Mouse (Mus musculus): Measurements from ENCODE around the gene Ahctf1.
"Not testable (repeated sequence)": the region's sequence is repeated elsewhere in the genome, so short reads cannot be mapped to it uniquely, and the experiment has no call there.

The Ahctf1 gene

DNA sequence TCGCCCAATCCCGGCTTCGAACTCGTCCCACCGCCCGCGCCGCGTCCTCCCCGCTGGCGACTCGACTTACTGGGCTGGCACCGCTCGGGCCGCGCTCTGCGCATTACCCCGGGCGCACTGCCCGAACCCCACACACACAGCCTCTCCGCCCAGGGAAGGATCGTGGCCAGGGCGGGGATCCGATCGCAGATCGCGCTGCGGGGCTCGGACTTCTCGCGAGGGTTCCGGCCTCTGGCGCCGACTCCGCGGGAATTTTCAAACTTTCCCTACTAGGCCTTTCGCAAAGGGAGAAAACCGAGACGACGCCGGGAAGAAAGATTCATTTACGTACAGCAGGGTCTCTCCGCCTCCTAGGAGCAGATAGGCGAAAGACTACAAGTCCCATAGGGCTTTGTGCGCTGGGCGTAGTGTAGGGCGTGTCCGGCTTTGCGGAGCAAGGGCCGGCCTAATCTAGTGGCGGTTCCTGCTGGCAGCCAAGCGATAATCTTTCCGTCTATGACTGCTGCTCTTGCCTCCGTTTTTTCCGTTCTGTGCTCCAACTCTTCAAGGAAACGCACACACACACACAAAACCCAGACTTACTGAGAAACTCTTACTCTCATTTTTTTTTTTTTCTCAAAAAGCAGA, at the start of gene Ahctf1:
Ahctf1 (minus strand) TSS at position 168 of the 627 bp plus-strand sequence.
- CTCF ChIA-PET, result no interaction called here

DNA sequence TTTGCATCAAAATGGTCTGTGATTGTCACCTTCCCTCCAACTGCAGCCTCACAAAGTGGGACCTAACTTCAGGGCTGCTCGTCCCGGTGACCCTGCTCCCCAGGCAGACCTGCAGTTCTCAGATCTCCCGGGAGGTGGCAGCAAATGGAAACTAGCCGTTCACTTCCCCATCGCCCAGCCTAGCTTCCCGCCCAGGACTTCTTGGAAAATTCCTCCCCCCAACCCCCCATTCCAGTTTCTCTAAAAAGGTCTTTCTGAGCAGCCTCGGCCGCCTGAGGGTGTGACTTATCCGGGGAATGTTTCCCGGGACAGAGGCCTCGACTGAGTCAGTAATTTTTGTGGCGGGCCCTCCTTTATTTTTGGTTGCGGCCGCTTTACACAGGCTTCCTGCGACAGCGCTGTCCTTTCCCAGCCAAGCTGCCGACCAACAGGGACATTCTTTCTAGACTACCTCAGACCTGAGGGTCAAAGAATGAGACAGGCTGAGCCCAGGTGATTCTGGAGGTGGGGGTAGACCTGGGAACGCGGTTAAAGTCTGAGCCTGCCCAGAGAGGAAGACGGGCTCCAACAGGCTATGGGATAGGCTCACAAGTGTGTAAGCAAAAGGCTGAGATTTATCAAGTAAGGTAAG, 44.4 kb upstream of the Ahctf1 start:
- CTCF ChIA-PET, result interaction anchor here (0.7 kb wide), 1 partner anchor 328 kb away, joined by 3 read pairs; no protein-coding TSS in a partner anchor

DNA sequence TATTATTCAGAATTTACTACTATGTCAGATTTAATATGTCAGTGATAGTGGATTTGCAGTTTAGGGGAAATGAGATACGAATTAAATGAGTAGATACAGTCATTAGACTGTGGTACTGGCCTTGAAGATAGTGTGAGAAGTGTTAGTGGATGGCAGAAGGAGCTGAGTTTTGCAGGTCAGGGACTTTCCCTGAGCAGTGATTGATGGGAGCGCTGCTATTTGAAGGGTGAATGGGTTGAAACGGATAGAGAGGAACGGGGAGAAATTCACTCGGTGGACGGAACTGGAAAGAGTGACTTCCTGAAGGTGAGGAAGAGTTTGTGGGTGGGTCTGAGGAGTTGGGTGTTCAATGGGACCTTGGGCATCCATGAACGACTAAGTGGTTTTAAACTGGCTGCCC, 43.7 kb upstream of the Ahctf1 start:
- CTCF ChIA-PET, result no interaction called here

DNA sequence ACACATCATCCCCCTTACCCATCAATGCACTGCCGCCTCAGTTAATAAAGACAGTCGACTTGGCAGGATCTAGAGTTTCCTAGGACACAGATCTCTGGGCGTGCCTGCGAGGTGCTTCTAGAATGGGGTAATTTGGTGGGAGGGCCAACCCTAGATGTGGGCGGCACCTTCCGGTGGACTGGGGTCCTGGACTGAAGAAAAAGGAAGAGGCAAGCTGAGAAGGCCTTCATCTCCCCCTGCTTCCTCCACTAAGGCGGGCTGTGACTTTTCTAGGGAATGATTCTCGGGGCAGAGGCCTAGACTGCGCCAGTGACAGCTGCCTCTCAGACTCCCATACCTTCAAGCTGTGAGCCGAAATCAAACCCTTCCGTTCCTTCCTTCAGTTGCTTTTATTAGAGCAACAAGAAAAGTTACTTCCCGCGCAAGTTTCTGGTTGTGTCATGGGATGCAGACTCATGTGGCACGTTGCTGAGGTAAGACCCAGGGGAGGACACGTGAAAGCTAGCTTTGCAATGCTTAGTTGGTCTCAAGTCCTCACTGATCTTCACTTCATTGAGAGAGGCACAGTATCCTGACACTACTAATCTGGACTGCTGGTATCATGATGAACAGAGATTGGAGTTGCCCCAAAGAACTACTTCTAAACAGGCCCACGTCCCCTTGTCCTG, 42.5 kb upstream of the Ahctf1 start:
- CTCF ChIA-PET, result interaction anchor here (0.6 kb wide), 1 partner anchor 76 kb away, joined by 3 read pairs; no protein-coding TSS in a partner anchor

DNA sequence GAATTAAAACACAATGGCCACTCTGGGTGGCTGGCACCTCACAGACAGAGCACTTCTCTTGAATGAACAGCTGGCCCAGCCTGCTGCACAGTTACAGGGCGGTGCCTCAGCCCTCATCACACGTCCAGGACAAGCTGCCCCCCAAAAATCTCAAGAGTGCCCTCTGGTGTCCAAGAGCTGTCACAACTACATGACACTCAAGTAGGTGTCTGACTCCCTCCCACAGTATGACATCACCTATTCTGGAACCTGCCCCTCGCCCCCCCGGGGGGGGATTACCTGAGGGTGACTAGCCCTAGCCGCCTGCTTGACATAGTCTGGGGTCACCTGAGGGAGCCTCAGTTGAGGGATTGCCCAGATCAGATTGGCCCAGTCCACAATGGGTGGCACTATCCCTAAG, 41.4 kb upstream of the Ahctf1 start:
- CTCF ChIA-PET, result interaction anchor here (0.6 to 1.2 kb wide), 2 partner anchors 29 to 48 kb away, joined by 3 to 5 read pairs; no protein-coding TSS in a partner anchor

DNA sequence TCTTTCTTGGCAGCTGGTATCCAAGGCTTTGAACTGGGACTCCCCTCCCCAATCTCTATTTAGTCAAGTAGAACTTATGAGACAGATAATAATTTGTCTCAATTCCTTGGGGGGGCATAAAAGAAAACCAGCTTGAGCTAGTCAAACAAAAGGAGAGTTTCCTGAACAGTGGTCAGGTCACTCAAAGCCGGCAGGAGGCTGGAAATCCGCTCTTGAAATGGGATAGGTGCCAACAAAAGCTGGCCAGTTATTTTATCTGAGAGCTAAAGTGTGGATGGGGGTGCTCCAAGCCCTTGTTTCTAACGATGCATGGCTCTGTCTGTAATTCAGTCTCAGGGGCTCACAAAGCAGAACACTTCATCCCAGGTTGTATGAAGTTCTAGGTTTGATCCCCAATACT, 40.5 kb upstream of the Ahctf1 start:
- CTCF ChIA-PET, result interaction anchor here (1.2 to 1.3 kb wide), 2 partner anchors 9 to 48 kb away, joined by 3 to 4 read pairs; no protein-coding TSS in a partner anchor

DNA sequence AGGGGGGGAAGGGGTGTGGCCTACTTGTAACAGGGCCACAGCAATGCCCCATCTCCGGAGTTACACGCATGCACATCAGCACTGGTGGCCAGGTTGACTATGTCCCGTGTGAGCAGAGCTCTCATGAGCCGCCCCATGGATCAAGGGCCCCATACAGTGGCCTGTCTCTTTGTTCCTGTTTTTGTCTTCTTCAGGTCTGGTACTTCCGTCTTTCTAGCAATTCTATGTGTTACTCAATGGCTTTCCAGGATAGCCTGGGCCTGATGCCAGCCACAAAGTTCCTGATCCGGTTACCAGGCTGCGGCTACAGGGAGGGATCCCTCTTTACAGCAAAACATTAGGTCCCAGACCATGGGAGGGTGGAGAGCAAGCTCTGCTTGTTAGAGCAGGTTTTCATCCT, 39.1 kb upstream of the Ahctf1 start:
- CTCF ChIA-PET, result interaction anchor here (1.3 kb wide), 1 partner anchor 10 kb away, joined by 4 read pairs; no protein-coding TSS in a partner anchor

DNA sequence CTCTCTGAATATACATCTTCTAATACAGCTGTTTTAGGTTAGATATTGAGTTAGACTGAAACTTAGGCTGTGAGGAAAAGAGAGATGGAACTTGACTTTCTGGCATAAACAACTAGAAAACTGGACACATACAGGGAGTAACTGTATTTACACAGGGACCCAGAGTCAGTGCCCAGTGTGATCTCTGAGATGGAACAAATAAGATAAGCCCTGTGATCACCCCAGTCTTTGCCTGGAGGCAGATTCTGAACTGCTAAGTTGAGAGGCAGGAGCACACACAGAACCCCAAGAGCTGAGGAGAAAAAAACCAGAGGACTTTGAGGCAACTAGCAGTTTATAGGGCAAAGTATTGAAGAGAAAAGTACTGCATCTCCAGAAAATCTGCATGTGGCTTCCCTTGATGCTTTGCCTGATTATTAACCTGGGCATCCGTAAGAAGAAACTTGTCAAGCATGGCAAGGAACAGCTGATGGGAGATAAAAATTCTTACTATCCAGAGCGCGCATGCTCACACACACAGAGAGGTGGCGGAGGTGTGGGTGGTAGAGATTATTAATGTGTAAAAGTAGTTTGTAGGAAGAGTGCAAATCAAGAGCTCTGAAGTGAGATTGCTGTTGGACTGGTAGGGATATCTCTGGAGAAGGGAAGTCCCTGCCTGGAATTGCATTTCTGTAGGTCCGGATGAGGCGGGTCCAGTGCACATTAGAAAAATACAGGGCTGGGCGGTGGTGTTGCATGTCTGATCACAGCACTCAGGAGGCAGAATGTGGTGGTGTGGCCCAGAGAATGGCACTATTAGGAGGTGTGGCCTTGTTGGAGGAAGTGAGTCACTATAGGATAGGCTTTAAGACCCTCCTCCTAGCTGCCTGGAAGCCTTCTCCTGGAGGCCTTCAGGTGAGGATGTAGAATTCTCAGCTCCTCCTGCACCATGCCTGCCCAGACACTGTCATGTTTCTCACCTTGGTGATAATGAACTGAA, 33.2 kb upstream of the Ahctf1 start:
- CTCF ChIA-PET, result interaction anchor here (0.7 kb wide), 1 partner anchor 1063 kb away, joined by 3 read pairs; no protein-coding TSS in a partner anchor

DNA sequence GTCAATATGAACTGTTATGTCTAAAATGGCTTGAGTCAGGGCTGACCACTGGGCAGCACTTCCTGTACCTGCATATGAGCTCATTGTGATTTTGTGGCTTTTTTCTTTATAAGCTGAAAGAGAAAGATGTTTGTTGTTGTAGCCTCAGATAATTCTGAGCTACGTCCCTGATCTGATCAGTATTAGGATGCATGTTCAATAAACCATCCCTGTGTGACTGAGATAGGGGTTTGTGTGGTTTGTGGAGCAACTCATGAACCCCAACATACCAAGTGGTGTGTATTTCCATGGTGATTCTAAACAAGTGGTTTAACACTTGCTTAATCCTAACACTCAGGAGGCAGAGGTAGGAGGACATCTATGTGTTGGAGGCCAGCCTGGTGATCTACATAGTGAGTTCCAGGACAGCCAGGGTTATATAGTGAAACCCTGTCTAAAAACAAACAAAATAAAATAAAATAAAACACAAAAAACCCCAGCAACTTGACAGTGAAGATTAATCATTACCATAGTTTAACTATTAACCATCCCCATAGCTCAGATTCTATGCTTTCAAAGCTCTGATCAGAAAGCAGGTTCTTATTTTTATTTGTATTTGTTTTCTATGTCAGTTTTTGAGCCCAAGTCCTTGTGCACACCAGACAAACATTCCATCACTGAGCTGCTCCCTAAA, 32.4 kb upstream of the Ahctf1 start:
- CTCF ChIA-PET, result interaction anchor here (0.7 kb wide), 1 partner anchor 1064 kb away, joined by 3 read pairs; no protein-coding TSS in a partner anchor

DNA sequence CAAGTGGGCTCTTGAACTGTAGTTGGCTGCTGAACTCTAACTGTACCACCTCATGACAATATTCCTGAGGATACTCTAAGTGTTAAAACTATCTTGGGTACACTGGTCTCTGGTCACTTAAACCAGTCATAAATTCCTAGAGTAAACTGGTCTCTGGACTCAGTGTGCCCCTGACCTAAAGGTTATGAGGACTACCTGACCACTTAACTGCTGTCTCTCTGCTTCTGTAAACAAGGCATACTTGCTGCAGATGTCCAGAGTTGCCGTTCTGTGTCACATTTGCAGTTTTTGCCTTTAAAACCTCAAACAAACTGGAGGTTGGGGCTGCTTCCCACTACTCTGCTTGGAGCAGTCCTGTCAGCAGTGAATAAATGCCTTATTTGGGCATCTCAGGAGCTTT, 30.1 kb upstream of the Ahctf1 start:
- CTCF ChIA-PET, result no interaction called here

DNA sequence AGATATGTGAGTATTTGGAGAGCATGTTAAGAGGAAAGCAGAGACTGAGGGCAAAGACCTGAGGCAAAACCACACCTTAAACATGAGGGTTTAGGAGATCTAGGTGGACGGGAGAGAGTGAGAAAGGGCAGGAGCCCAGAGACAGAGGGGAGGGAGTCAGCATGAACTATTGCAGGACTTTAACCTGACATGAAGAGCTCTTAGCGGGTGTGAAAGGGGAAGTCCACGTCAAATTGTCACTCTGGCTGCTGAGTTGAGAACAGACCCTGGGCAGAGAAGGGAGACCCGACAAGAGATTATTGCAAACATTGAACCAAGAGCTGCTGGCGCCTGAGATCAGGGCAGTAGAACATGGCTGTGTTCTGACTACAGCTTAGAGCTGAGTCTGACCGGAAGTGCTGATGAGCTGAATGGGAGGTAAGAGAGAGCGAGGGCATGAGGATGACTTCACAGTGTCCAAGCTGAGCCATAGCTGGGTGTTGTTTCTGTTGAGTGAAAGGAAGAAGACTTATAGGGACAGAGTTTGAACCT, 29.3 kb upstream of the Ahctf1 start:
- CTCF ChIA-PET, result no interaction called here

DNA sequence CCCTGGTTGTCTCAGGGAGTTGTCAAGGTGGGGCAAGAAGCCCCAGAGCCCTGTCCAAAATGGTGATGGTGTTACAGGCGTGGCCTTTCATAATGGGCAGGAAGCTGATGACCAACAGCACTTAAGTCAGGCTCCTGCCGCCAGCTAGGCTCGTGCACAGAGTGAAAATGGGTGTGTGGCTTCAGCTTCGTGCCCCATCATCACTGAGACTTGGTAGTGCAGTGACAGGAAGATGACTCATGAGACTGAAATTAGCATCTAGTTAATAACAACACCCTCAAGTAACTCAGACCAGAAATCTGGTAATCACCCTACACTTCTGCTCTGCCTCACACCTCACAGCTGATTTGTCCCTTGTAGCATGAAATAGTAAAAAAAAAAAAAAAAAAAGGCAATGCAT, 25.4 kb upstream of the Ahctf1 start:
- CTCF ChIA-PET, result no interaction called here

DNA sequence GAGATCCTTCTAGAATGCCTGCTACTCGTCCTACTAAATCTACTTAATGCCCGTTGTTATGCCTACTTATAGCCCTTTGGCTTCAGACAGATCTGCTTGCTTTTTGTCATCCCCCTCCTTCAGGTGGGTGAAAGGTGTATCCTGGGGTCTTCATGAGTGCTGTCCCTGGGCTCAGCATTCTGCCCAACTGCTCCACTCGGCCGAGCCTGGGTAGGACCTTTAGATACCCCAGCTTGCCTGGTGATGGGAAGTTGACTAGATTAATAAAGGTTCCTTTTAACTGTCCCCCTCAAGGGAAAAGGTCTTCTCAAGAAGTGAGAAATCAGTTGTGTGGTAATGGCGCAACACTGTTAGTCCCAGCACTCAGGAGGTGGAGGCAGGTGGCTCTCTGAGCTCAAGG, 24.6 kb upstream of the Ahctf1 start:
- CTCF ChIA-PET, result no interaction called here

DNA sequence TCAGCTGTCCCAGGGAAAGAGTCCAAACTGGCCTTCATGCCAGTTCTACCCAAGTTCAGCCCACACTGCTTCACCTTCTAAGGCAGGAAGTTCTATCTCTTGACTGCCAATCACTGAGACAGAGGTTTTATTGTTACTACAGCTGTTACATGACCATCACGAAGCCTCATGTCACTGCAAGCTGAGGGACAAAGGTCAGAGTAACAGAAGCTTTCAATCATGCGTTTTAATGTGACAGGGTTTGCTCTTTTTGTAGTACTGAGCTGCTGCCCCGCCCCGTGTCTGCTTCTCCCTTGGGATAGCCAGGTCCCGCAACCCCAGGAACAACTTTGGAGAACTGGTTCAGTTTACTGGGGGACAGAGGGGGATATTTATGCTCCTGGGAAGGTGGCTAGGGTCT, 21.1 kb upstream of the Ahctf1 start:
- CTCF ChIA-PET, result interaction anchor here (1.1 kb wide), 1 partner anchor 45 kb away, joined by 6 read pairs; no protein-coding TSS in a partner anchor

DNA sequence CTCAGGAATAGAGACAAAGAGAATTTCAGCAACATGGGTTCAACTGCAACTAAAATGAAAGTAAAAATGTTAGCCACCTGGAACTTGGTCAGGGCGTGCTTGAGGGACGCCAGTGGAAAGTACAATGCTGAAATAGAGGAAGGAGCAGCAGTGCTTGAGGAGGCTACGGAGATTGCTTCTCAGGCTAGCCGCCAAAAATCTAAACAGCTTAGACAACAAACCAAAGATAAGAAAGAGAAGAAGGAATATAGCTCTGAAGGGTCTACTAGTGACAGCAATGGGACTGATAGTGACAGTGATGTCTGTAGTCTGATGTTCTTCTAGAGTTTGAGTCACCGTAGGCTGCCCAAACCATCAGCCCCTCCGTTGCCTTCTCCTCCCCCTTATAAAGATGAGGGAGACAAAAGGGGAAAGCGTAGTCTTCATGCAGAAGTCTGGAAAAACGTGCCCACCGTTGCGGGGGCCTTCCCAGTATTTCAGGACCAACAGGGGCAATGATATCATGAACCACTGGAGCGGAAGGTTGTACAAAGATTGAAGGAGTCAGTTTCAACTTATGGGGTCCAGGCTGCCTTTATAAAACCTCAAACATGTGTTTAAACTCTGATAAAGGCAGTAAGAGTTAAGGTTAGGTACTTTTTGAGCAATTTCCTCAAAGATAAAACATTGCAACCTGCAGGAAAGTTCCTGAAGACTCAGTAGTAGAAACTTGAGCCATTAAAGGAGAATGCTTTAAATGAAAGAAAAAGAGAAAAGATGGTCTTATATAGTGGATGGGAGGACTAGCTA, 15.2 kb upstream of the Ahctf1 start:
- CTCF ChIA-PET, result not testable (repeated sequence)

DNA sequence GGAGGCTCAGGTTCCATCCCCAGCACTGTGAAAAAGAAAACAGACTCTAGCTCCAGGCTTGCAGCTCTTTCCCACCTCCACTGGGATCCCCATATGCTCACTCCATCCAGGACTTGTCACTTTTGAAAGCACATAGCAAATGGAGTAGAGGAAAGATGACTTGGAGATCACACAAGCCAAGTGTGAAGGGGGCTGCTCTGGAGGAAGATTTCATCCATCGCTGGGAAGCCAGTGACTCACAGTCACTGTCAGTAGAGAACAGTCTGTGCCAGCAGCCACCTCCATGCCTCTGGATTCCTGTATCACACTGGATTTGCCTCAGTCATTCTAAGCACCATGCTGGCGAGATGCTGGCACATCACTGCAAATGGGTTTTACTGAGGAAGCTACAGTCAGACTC, 11.1 kb upstream of the Ahctf1 start:
- CTCF ChIA-PET, result interaction anchor here (0.5 to 0.8 kb wide), 2 partner anchors 266 to 313 kb away, joined by 3 read pairs; no protein-coding TSS in a partner anchor

DNA sequence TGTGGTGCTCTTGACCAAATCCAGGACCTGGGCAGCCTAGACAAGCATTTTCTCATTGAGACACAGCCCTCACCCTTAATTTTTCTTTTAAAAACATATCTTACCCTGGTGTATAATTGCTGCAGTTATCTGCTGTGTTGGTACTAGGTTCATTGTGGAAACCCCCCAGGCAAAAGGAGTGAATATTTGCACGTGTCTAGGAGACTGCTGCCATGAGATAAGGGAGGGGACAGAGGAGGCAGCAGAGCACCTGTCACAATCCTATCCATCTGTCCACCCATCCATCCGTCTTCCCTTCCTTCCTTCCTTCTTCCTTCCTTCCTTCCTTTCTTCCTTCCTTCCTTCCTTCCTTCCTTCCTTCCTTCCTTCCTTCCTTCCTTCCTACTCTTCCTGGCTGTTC, 9.9 kb upstream of the Ahctf1 start:
- CTCF ChIA-PET, result no interaction called here

DNA sequence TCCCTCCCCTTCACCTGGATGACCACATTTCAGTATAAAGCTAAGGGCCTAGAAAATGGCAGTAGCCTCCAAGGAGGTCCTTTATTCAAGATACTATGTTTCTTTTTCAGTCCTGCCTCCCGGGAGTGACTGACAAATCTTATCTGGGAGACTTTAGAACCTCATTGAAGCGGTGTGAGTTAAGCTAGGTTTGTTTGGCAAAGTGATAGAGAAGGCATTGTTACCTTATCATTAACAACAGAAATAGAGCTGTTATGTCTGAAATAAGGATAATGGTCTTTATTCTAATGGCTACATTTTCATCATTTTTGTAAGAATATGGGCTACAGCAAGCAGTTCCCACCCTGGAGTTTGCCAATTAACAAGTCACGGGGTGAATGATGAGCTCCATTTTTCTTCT, 4.8 kb upstream of the Ahctf1 start:
- CTCF ChIA-PET, result no interaction called here

DNA sequence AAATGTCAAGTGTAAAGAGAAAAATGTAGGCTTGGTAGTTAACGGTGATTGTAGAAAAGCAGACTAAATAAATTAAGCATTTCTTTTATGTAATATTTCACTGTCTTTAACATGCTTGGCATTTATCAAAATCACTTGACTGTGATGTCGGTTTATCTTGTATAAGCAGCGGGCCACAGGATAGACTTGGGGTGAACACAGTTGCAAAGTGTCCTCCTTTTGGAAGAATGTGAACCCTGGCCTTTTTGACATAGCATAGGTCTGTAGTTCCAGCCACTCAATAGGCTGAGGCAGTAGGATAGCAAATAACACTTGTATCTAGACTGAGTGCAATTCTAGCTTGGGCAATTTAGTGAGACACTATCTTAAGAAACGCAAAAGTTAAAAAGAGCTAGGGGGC, 4.0 kb upstream of the Ahctf1 start:
- CTCF ChIA-PET, result interaction anchor here (0.6 to 0.7 kb wide), 2 partner anchors 27 to 300 kb away, joined by 5 to 6 read pairs; no protein-coding TSS in a partner anchor

DNA sequence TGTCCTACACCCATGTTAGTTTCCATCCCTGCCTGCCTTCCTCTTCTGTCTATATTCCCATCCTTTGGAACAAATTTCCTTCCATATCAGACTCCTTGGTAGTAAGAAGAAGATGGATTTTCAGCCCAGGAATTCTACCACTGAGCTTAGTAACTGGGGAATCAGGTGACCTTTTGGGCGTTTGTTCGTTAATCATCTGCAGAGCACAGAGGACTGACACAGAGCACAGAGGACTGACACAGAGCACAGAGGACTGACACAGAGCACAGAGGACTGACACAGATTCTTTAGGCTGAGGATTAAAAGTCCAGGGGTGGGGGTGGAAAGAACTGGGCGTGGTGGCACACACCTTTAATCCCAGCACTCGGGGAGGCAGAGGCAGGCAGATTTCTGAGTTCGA, 2.3 kb upstream of the Ahctf1 start:
- CTCF ChIA-PET, result no interaction called here
